Mouse (Mus musculus) midbrain, embryonic 16.5 days (tissue): ENCODE results near the gene Pon2. TPM values are rescaled to one million over a fixed set of nuclear protein-coding genes. Genes with fewer than 3 reads are reported as not detected.
"Not testable (repeated sequence)": the region's sequence is repeated elsewhere in the genome, so short reads cannot be mapped to it uniquely, and the experiment has no call there.

Experiments used
- ATAC-seq: fragments of 200-750 bp; cut with Nextera tagmentation; 2 replicates; pipeline ENCODE4 v1.8.0; 2017; ENCODE audit warnings: moderate TSS enrichment
- H3K27ac ChIP-seq: fragments of 300-500 bp; sonication (generic); 2 replicates; pipeline ENCODE4 v1.5.1; 2014; ENCODE audit warnings: mild to moderate bottlenecking, low read length, mixed read lengths
- H3K27me3 ChIP-seq: fragments of 300-500 bp; sonication (generic); 2 replicates; pipeline ENCODE4 v1.6.1; 2014; ENCODE audit warnings: low read depth, low read length, mixed read lengths; ENCODE audit not compliant: control insufficient read depth, insufficient read depth
- H3K36me3 ChIP-seq: fragments of 300-500 bp; sonication (generic); 2 replicates; pipeline ENCODE4 v1.6.1; 2014; ENCODE audit warnings: mild to moderate bottlenecking, low read length, moderate library complexity, mixed read lengths; ENCODE audit not compliant: control insufficient read depth, insufficient read depth
- H3K4me1 ChIP-seq: fragments of 300-500 bp; sonication (generic); 2 replicates; pipeline ENCODE4 v1.6.1; 2014; ENCODE audit warnings: mild to moderate bottlenecking, low read length, mixed read lengths; ENCODE audit not compliant: control insufficient read depth, insufficient read depth
- H3K4me2 ChIP-seq: fragments of 300-500 bp; sonication (generic); 2 replicates; pipeline ENCODE4 v1.6.1; 2014; ENCODE audit warnings: mild to moderate bottlenecking, low read length, mixed read lengths
- H3K4me3 ChIP-seq: fragments of 300-500 bp; sonication (generic); 2 replicates; pipeline ENCODE4 v1.5.1; 2014; ENCODE audit warnings: low read depth, mild to moderate bottlenecking, low read length, moderate library complexity, mixed read lengths
- H3K9ac ChIP-seq: fragments of 300-500 bp; sonication (generic); 2 replicates; pipeline ENCODE4 v1.6.1; 2014; ENCODE audit warnings: low read depth, low read length, mixed read lengths
- H3K9me3 ChIP-seq: fragments of 300-500 bp; sonication (generic); replicated peaks from 2 replicates; pipeline ENCODE4 v1.6.1; 2014; ENCODE audit warnings: mild to moderate bottlenecking, low read length, mixed read lengths; ENCODE audit not compliant: control insufficient read depth, poor library complexity, severe bottlenecking
- WGBS: fragments of 180-500 bp; shearing (Covaris S2); extraction: QIAGEN DNeasy Blood & Tissue Kit; methylation state at CpG from one replicate; pipeline ENCODE4 v1.1.7; 2014; 5-methylcytosine and 5-hydroxymethylcytosine counted together
- polyA plus RNA-seq: library from polyadenylated mRNA; unstranded; fragments of >200 nt; fragmentation: Nextera tagmentation; extraction: Ambion mirVana; gene quantifications from 2 replicates; pipeline ENCODE4 v1.2.1, GENCODE M21; 2015

Pon2 gene
- polyA plus RNA-seq, 1 experiment from 2014 or later = 27.7 TPM

- not testable (repeated sequence) for H3K4me1 ChIP-seq, H3K4me3 ChIP-seq, H3K9ac ChIP-seq, H3K9me3 ChIP-seq, H3K4me2 ChIP-seq, H3K27me3 ChIP-seq, H3K36me3 ChIP-seq, H3K27ac ChIP-seq, ATAC-seq
- 90% methylated on average over 2 of the region's 2 CpGs for WGBS
Observed at GRCm38 (mm10) chr6:5223551-5223950, 74.7 kb downstream of the Pon2 start.

- WGBS = 65% methylated on average over 3 of the region's 3 CpGs
- Histone ChIP-seq H3K27ac (no peak overlapping the region), H3K4me2 (no peak overlapping the region), H3K36me3 (no peaks in the 10 kb centered on the region), H3K9ac (no peak overlapping the region), H3K27me3 (no peaks in the 10 kb centered on the region), H3K9me3 (no peaks in the 10 kb centered on the region), H3K4me1 (no peaks in the 10 kb centered on the region), H3K4me3 (no peak overlapping the region)
- ATAC-seq = no peak
Observed at GRCm38 (mm10) chr6:5222080-5222479, 76.2 kb downstream of the Pon2 start.

GRCm38 (mm10) chr6:5218190-5218589 is 80.1 kb downstream of the Pon2 start:
- H3K4me2 ChIP-seq = no peak overlapping the region
- no peaks in the 10 kb centered on the region for H3K4me1 ChIP-seq
- no peak overlapping the region for H3K4me3 ChIP-seq
- WGBS = 92% methylated on average over 4 of the region's 4 CpGs
- no peaks in the 10 kb centered on the region for H3K9me3 ChIP-seq
- H3K27me3 ChIP-seq = no peaks in the 10 kb centered on the region
- H3K27ac ChIP-seq = no peak overlapping the region
- no peak overlapping the region for H3K9ac ChIP-seq
- ATAC-seq = no peak
- no peaks in the 10 kb centered on the region for H3K36me3 ChIP-seq

Other genes starting within 250 kb of the Pon2 start
- 0.14 and 0.22 TPM in 2 replicates for gene Pon1, start 104.5 kb downstream of the Pon2 start, polyA plus RNA-seq
- 3.6 and 4.0 TPM in 2 replicates for gene Pon3, start 42.2 kb downstream of the Pon2 start, polyA plus RNA-seq
- gene Asb4, start 84.9 kb upstream of the Pon2 start, polyA plus RNA-seq = 17.9 and 20.6 TPM in 2 replicates
- 1.6 TPM in 2 replicates for gene Pdk4, start 197.9 kb upstream of the Pon2 start, polyA plus RNA-seq